Mouse (Mus musculus) stomach, embryonic 15.5 days (tissue): Measurements from ENCODE around the gene Catsper2. TPM values are rescaled to one million over a fixed set of nuclear protein-coding genes. Genes with fewer than 3 reads are reported as not detected.

Experiments used
- microRNA-seq: library from miRNA; unstranded; fragments of <30 nt; microRNA quantifications from one replicate; pipeline ENCODE4, GENCODE M21; 2016
- polyA plus RNA-seq: library from polyadenylated mRNA; unstranded; fragments of >200 nt; fragmentation: Nextera tagmentation; extraction: Ambion mirVana; gene quantifications from 2 replicates; pipeline ENCODE4 v1.2.1, GENCODE M21; 2015

Catsper2 gene
- polyA plus RNA-seq, 1 experiment from 2014 or later = 1.6 TPM

Small RNAs within 50 kb of the gene (microRNA-seq; reads per million reads assigned to microRNA genes)
- not detected for gene Gm22953

Other genes starting within 250 kb of the Catsper2 start
- 50.5 and 51.0 TPM in 2 replicates for gene Tubgcp4, start 243.1 kb downstream of the Catsper2 start, polyA plus RNA-seq
- 8.6 and 9.7 TPM in 2 replicates for gene Zscan29, start 242.7 kb downstream of the Catsper2 start, polyA plus RNA-seq
- 51.9 and 60.6 TPM in 2 replicates for gene Trp53bp1, start 142.4 kb downstream of the Catsper2 start, polyA plus RNA-seq
- gene Map1a, start 124.2 kb downstream of the Catsper2 start, polyA plus RNA-seq = 4.0 and 5.3 TPM in 2 replicates
- 16.7 and 18.1 TPM in 2 replicates for gene Ppip5k1, start 58.4 kb downstream of the Catsper2 start, polyA plus RNA-seq
- 157 and 165 TPM in 2 replicates for gene Ckmt1, start 56.1 kb downstream of the Catsper2 start, polyA plus RNA-seq
- gene Strc, start 26.6 kb downstream of the Catsper2 start, polyA plus RNA-seq = not detected in 2 replicates
- gene Pdia3, start within 50 bp of the Catsper2 start, polyA plus RNA-seq = 742 and 872 TPM in 2 replicates
- 10.1 and 10.9 TPM in 2 replicates for gene Ell3, start 30.5 kb upstream of the Catsper2 start, polyA plus RNA-seq
- gene Serf2, start 35.4 kb upstream of the Catsper2 start, polyA plus RNA-seq = 449 and 538 TPM in 2 replicates
- gene Hypk, start 39.5 kb upstream of the Catsper2 start, polyA plus RNA-seq = 96.0 and 102 TPM in 2 replicates
- gene Serinc4, start 43.0 kb upstream of the Catsper2 start, polyA plus RNA-seq = 0.30 and 0.67 TPM in 2 replicates
- 45.7 and 47.5 TPM in 2 replicates for gene Mfap1b, start 60.3 kb upstream of the Catsper2 start, polyA plus RNA-seq
- 23.9 and 24.5 TPM in 2 replicates for gene Mfap1a, start 92.9 kb upstream of the Catsper2 start, polyA plus RNA-seq
- 7.7 and 8.0 TPM in 2 replicates for gene Wdr76, start 92.9 kb upstream of the Catsper2 start, polyA plus RNA-seq